Mouse (Mus musculus) myocyte (in vitro differentiated cells): ENCODE results near the gene Spdl1.

Experiments used
- E2F4 ChIP-seq: IDR thresholded peaks from one replicate; pipeline ENCODE4 v1.6.1; 2011; ENCODE audit warnings: mild to moderate bottlenecking, control low read depth, moderate library complexity; ENCODE audit not compliant: insufficient read depth
- MAX ChIP-seq: IDR thresholded peaks from one replicate; pipeline ENCODE4 v1.6.1; 2011; ENCODE audit warnings: low read depth, mild to moderate bottlenecking, control low read depth
- MYOD1 ChIP-seq, 3 experiments: IDR thresholded peaks; one replicate each; pipeline ENCODE4 v1.6.1; 2011; ENCODE audit warnings: control low read depth in 2 of 3, low read depth in 2 of 3, mild to moderate bottlenecking in 2 of 3, moderate library complexity in 1 of 3; ENCODE audit not compliant: insufficient read length in 2 of 3, control insufficient read depth in 1 of 3
- POLR2A ChIP-seq: IDR thresholded peaks from one replicate; pipeline ENCODE4 v1.6.1; 2011; ENCODE audit warnings: low read depth, mild to moderate bottlenecking, control low read depth, moderate library complexity; ENCODE audit not compliant: insufficient read length
- POLR2AphosphoS2 ChIP-seq: IDR thresholded peaks from one replicate; pipeline ENCODE4 v1.6.1; 2011; ENCODE audit warnings: low read depth, control low read depth; ENCODE audit not compliant: insufficient read length
- REST ChIP-seq: IDR thresholded peaks from one replicate; pipeline ENCODE4 v1.6.1; 2011; ENCODE audit warnings: mild to moderate bottlenecking, control low read depth, moderate library complexity; ENCODE audit not compliant: insufficient read depth, insufficient read length
- SRF ChIP-seq: IDR thresholded peaks from one replicate; pipeline ENCODE4 v1.6.1; 2011; ENCODE audit warnings: low read depth; ENCODE audit not compliant: control insufficient read depth, insufficient read length
- TCF12 ChIP-seq: IDR thresholded peaks from one replicate; pipeline ENCODE4 v1.6.1; 2011; ENCODE audit warnings: mild to moderate bottlenecking, control low read depth; ENCODE audit not compliant: poor library complexity, insufficient read depth, severe bottlenecking
- TCF3 ChIP-seq: IDR thresholded peaks from one replicate; pipeline ENCODE4 v1.6.1; 2011; ENCODE audit warnings: low read depth, control low read depth; ENCODE audit not compliant: insufficient read length
- USF1 ChIP-seq: IDR thresholded peaks from one replicate; pipeline ENCODE4 v1.6.1; 2011; ENCODE audit warnings: low read depth, mild to moderate bottlenecking, control low read depth, moderate library complexity

DNA sequence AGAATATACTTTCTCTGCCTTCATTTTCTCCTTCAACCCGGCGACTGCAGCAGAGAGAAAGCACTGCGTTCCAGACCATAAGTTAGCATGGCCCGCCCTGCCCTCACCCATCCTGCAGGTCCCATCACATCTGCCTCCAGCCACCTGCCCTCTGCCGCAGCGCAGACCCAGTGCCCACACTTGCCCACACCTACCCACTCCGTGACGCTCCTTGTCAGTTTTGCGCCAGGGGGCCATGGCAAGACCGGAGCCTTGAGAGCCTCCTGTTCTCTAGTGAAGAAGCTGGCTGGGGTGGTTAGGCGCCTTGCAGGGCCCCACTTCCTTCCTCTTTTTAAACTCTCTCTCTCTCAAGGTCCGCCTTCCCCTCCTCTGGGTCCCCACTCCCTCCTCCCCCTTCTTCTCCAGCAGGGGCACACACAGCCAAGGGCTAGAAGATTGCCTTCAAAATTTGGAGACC, 49.8 kb downstream of the Spdl1 start, which contains the start of gene Dock2:
- no peak for TF ChIP-seq POLR2A
- TF ChIP-seq E2F4, result no peak
- TF ChIP-seq POLR2AphosphoS2, result no peak
- TF ChIP-seq TCF12, result no peak
- TF ChIP-seq MAX, result no peak
- TF ChIP-seq SRF, result no peak
- TF ChIP-seq REST, result no peak
- no peak for TF ChIP-seq TCF3
- no peak for TF ChIP-seq USF1
- no peak for TF ChIP-seq MYOD1 (IDR thresholded peaks at IDR 0.05; ENCODE audit: control insufficient read depth in 1 of 3, insufficient read length in 2 of 3, low read depth in 2 of 3)
